Mouse (Mus musculus) heart, postnatal 10 days (tissue): ENCODE measurements around the gene Nat8f6. TPM values are rescaled to one million over a fixed set of nuclear protein-coding genes. Genes with fewer than 3 reads are reported as not detected.
A peak's percentile ranks its signal among the peaks of the same experiment; 100 is the strongest.
"Not testable (repeated sequence)": the region's sequence is repeated elsewhere in the genome, so short reads cannot be mapped to it uniquely, and the experiment has no call there.

Source experiments
- DNase-seq, 2 experiments: peaks; one replicate each; pipeline ENCODE4 v3.0.0; 2021
- intact Hi-C: fragments of 180-260 bp; cut with DNase I; formaldehyde crosslinking; loops from one replicate; pipeline ENCODE4 v1.15.1; 2025
- total RNA-seq, 2 experiments: library from RNA; stranded (reverse); gene quantifications; 2 replicates each; pipeline ENCODE4 v1.2.3; 2021

Gene Nat8f6
- total RNA-seq, 2 experiments from 2014 or later: 0.30 TPM; not detected in 1

DNA sequence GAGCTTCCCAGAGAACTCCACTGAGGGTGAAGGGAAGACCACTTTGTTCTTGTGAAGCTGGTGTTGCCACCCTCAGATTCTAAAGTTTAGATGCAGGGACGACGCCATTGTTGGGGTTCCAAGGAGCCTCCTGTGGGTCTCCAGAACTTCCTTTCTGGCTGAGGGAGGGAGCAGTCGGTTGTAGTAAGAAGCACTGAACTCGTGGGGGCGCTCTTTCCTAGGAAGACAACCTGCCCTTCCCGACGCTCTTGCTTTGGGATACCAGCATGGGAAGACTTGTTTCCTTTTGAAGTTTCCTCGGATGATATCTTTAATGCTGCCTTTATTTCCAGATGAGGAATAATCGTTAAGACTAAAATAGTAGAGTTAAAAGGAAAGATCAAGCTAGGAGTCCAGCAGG lies 16.1 kb upstream of the Nat8f6 start:
- intact Hi-C loops: loop anchor here (5.0 kb wide), 1 partner anchor 170 kb away; no protein-coding TSS in a partner anchor
- peak; percentile 57 to 81 for DNase-seq

GRCm38 (mm10) chr6:85836098-85836497 lies 15.3 kb upstream of the Nat8f6 start:
- intact Hi-C loops: loop anchor here (5.0 kb wide), 1 partner anchor 171 kb away; no protein-coding TSS in a partner anchor
- not testable (repeated sequence) for DNase-seq

DNA sequence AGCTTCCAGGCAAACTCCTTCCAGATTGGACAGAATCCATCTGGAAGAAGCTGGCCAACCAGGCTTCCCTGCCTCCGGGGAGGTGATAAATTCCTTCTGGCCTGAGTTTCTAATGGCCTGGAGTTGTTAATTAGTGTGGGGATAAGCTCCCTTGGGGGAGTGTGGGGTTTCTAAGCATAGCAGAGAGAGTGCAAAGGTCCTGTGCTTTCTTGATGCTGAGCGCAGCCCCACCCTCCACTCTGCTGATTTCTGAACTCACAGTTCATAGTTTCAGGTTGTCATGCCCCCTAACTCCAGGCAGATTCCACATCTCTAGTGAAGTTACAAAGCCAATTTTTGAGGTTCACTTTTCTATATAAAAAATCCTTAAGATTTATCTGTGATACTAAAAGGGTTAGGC lies 14.3 kb upstream of the Nat8f6 start:
- intact Hi-C loops: loop anchor here (5.0 kb wide), 1 partner anchor 172 kb away; no protein-coding TSS in a partner anchor
- DNase-seq: not testable (repeated sequence)

- not testable (repeated sequence) for DNase-seq
- intact Hi-C loops: loop anchor here (5.0 kb wide), 2 partner anchors 63 to 173 kb away; no protein-coding TSS in a partner anchor
Observed at GRCm38 (mm10) chr6:85834504-85835100, 13.8 kb upstream of the Nat8f6 start.

DNA sequence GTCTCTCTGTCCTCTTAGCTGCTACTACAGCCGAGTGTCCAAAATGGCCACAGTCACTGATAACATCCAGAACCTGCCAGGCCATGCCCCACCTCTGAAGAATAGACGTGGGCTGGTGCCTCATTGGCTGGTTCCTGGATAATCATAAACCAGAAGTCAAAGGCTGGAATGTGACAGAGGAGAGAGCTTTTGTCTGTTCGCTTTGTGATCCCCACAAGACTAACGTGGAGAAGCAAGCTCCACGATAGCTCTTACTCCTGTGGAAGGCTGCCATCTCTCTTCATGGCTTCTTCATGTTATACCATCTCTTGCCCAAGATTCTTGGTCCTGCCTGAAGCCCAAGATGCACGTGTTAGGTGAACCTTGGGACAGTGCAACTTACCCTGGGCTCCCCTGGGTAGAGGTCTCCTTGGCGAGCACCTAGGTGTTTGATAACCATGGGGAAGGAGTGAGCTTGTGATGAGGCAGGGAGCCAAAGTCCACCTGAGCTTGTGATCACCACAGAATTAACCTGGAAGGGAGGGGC lies 11.1 kb upstream of the Nat8f6 start, which contains the start of gene Nat8:
Gene Nat8, minus strand, starts transcription at position 287 of the 526 bp plus-strand sequence.
- DNase-seq: no peak
- intact Hi-C loops: loop anchor here (5.0 kb wide), 1 partner anchor 65 kb away; no protein-coding TSS in a partner anchor

DNA sequence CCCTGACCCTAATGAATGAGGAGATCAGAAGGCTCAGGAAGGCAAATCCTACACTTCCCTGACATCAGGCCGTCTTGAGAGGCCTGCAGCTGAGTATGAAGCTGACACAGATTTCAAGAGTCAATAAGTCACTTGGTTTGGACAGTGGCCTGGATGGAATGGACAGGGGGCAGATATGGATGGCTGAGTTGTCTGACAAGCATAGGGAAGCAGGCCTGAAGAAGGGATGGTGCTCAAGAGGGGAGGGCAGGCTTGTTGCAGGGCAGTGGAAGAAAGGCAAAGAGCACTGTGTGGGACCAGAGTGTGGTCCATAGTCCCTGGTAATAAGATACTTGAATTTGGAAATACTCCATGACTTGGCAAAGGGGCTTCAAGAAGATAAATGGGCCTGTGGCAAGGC lies 8.7 kb upstream of the Nat8f6 start:
- no peak for DNase-seq
- intact Hi-C loops: no loop called here

GRCm38 (mm10) chr6:85825886-85826285 lies 5.1 kb upstream of the Nat8f6 start:
- no peak for DNase-seq
- intact Hi-C loops: no loop called here

DNA sequence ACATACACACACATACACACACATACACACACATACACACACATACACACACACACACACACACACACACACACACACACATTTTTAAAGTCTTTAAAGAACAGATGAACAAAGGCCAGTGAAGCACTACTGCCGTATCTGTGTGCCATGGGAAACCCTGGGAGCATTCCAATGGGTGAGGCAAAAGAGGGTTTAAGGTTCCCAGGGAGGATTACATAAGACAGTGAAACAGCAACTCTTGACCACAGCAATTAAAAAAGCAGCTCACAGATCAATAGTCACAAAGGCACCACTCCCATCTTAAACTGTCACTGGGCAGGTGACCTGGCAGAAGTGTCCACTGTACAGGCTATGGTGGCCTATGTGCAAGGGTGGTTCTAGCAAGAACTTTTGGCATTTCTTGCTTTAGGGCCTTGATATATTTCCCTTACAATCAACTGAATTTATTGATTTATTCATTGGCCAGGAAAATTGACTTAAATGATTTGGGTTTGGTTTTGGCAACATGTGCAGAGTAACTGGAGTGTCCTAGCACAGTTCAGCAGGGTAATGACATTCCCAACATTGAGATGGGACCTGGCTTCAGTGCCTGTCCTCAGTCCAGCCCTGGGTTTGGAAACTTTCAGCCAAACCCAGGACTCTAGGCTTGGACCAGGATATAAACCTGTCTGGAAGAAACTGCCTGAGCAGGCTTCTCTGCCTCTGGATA lies 2.8 kb upstream of the Nat8f6 start:
- no peak for DNase-seq
- intact Hi-C loops: no loop called here

- no peak for DNase-seq
- intact Hi-C loops: no loop called here
Observed at GRCm38 (mm10) chr6:85822286-85822685, 1.5 kb upstream of the Nat8f6 start.

- no peak for DNase-seq
- intact Hi-C loops: no loop called here
Observed at GRCm38 (mm10) chr6:85818338-85818737, 2.4 kb downstream of the Nat8f6 start.

DNA sequence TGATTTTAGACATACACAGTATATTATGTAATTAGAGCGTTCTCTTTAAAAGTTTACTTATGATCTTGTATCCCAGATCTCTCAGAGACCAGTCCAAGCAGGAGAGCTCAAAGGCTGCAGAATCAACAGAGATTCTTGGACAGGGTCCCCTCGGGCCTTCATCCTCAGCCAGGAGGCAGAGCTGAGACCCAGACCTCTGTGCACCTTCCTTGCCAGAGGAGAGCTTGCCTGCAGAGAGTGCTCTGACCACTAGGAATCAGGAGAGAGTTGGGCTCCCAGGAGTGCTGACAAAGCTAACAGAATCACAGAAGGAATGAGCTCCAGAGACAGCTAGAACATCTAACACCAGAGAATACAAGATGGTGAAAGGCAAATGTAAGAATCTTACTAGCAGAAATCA lies 7.4 kb downstream of the Nat8f6 start:
- intact Hi-C loops: no loop called here
- DNase-seq: no peak

DNA sequence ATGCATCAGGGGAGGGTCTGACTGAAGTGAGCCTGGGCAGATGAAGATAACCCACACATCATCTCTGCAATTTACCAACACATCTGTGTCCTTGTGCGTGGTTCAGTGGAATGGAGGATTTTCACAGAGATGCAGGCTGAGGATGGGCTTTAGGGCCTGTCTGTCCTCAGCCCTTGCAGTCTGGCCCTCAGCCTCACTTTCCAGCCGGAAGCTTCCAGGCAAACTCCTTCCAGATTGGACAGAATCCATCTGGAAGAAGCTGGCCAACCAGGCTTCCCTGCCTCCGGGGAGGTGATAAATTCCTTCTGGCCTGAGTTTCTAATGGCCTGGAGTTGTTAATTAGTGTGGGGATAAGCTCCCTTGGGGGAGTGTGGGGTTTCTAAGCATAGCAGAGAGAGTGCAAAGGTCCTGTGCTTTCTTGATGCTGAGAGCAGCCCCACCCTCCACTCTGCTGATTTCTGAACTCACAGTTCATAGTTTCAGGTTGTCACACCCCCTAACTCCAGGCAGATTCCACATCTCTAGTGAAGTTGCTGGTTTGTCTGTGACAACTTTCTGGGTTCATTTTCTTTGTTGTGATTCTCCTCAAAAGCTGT lies 9.7 kb downstream of the Nat8f6 start:
- DNase-seq, intact Hi-C loops: not testable (repeated sequence)

GRCm38 (mm10) chr6:85810514-85810913 lies 10.2 kb downstream of the Nat8f6 start:
- intact Hi-C loops, DNase-seq: not testable (repeated sequence)

- DNase-seq, intact Hi-C loops: not testable (repeated sequence)
Observed at GRCm38 (mm10) chr6:85809784-85810183, 11.0 kb downstream of the Nat8f6 start.

DNA sequence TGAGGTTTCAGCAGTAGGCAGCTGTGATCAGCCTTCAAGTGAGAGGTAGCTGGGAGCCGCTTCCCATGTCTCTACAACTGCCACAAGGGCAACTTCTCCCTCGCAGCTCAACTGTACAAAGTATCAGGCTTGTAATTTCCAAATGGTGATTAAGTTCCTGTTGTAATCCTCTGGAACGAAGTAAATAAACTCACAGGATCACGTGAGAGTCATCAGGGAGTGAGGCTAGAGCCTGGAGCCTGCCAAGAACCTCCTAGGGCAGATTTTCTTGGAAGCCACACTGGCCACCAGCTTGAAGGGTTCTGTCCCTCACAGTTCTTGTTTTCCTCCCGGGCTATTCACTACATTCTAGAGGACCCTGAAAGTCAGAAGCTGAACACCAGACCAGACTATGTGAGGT lies 17.6 kb downstream of the Nat8f6 start:
- DNase-seq: peak; percentile 21 to 26

DNA sequence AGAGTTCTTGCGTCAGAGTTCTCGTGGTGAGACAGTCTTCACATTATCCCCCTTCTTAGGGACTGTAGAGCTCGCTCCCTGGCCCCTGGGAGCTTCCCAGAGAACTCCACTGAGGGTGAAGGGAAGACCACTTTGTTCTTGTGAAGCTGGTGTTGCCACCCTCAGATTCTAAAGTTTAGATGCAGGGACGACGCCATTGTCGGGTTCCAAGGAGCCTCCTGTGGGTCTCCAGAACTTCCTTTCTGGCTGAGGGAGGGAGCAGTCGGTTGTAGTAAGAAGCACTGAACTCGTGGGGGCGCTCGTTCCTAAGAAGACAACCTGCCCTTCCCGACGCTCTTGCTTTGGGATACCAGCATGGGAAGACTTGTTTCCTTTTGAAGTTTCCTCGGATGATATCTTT lies 55.2 kb downstream of the Nat8f6 start, which contains the start of gene Nat8f3:
Gene Nat8f3, minus strand, starts transcription at position 223 of the 400 bp plus-strand sequence.
- peak; percentile 18 to 52 for DNase-seq
- intact Hi-C loops: not testable (repeated sequence)

More for the DNA sequence above, 17.6 kb downstream of the Nat8f6 start:
- intact Hi-C loops: not testable (repeated sequence)

- DNase-seq, intact Hi-C loops: not testable (repeated sequence)
Observed at GRCm38 (mm10) chr6:85763127-85764070, 57.4 kb downstream of the Nat8f6 start.

GRCm38 (mm10) chr6:85762678-85763077 lies 58.1 kb downstream of the Nat8f6 start:
- DNase-seq, intact Hi-C loops: not testable (repeated sequence)
